In genomic region chr14:53267693-53268092, GRCm38 (mm10) we compare ENCODE assay signal across 5 mouse cellular contexts.
A peak's percentile ranks its signal among the peaks of the same experiment; 100 is the strongest.
DNase-seq lines count a peak whose midpoint lies in the region; ATAC-seq and TF ChIP-seq lines count a peak whose summit lies in the region.
"Not testable (repeated sequence)": the region's sequence is repeated elsewhere in the genome, so short reads cannot be mapped to it uniquely, and the experiment has no call there.

No protein-coding gene starts in this region.

- TF ChIP-seq POLR2A in thymus, adult 2 months (IDR thresholded peaks at IDR 0.05; ENCODE audit: control insufficient read depth, extremely low read depth, insufficient read depth, low read length, poor library complexity), result not testable (repeated sequence)

- H3K27me3 ChIP-seq in thymus, adult 2 months (ENCODE audit: control insufficient read depth, insufficient read depth, low read length), result not testable (repeated sequence)

- H3K36me3 ChIP-seq in thymus, adult 2 months (ENCODE audit: control insufficient read depth, insufficient read depth, low read length), result not testable (repeated sequence)

- DNase-seq in thymus, adult 2 months, result peak; percentile 6
- DNase-seq in thymus, postnatal 25 days, result peak; percentile 10
- peak; percentile 14 for DNase-seq in thymus, postnatal 4 days

- WGBS in thymus, adult 2 months, result no CpG with 5 or more reads among the region's 2 CpGs

- not testable (repeated sequence) for H3K4me3 ChIP-seq in thymus, adult 2 months (ENCODE audit: control insufficient read depth, insufficient read depth, low read length)

- ATAC-seq in CD4-positive, CD25-positive, alpha-beta regulatory T cell, adult 4 months, result peak; percentile 79
- ATAC-seq in activated CD4-positive, CD25-positive, alpha-beta regulatory T cell, adult 4 months, result peak; percentile 68

- not testable (repeated sequence) for H3K4me1 ChIP-seq in thymus, adult 2 months (replicated peaks; ENCODE audit: control insufficient read depth, insufficient read depth, low read length)

- not testable (repeated sequence) for TF ChIP-seq CTCF in thymus, adult 2 months (IDR thresholded peaks at IDR 0.05; ENCODE audit: borderline replicate concordance, control insufficient read depth, extremely low read depth, insufficient read depth, low read length, poor library complexity)

- H3K27ac ChIP-seq in thymus, adult 2 months (ENCODE audit: control insufficient read depth, insufficient read depth, low read length), result not testable (repeated sequence)
